ENCODE assay signal across 15 mouse cellular contexts in the genomic region with DNA sequence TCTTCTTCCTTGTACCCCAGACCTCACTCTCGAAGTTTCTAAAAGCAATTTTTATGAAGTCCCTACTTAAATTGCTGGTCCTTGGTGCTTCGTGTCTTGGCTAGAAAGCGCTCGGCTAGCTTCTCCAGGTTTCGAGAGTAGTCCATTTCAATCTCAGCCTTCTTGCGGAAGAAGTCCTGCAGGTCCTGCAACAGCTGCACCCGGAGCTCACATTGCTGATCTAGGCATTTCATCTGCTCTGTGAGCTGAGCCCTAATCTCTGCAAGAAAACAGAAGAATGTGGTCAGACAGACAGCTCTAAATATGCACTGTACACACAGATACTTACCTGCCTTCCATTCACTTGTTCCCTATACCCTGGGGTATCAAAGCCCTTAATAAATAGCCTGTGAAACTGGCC.
"Had no signal": no experiment of that assay in that cellular context is flagged by ENCODE, and none has a peak within 500 bp of the region (broad histone marks: within the 10 kb centered on the region; RNA-seq: fewer than 3 reads in every experiment).

No protein-coding gene starts in this region.

- DNase-seq: kidney, adult 2 months; kidney, postnatal 25 days; liver; lung, adult 18-20 months; lung, postnatal 14 days; thymus, adult 18-20 months; thymus, postnatal 4 days had no signal

- H3K27ac ChIP-seq: kidney, postnatal 0 days; limb, embryonic 13.5 days; liver, embryonic 12.5 days; liver, embryonic 15.5 days; macrophage; midbrain, embryonic 12.5 days; midbrain, embryonic 15.5 days; neural tube, embryonic 13.5 days had no signal

- H3K27me3 ChIP-seq: limb, embryonic 13.5 days; liver, embryonic 12.5 days; liver, embryonic 15.5 days; midbrain, embryonic 12.5 days; midbrain, embryonic 15.5 days; neural tube, embryonic 13.5 days had no signal

- H3K36me3 ChIP-seq: limb, embryonic 13.5 days; liver, embryonic 15.5 days; midbrain, embryonic 12.5 days; midbrain, embryonic 15.5 days; neural tube, embryonic 13.5 days had no signal

- H3K4me3 ChIP-seq: limb, embryonic 13.5 days; liver, embryonic 12.5 days; liver, embryonic 15.5 days; midbrain, embryonic 12.5 days; midbrain, embryonic 15.5 days; neural tube, embryonic 13.5 days had no signal

- H3K4me2 ChIP-seq: limb, embryonic 13.5 days; liver, embryonic 12.5 days; liver, embryonic 15.5 days; midbrain, embryonic 12.5 days; midbrain, embryonic 15.5 days; neural tube, embryonic 13.5 days had no signal
